Mouse (Mus musculus): ENCODE data around the gene Zfp365.

The Zfp365 gene

DNA sequence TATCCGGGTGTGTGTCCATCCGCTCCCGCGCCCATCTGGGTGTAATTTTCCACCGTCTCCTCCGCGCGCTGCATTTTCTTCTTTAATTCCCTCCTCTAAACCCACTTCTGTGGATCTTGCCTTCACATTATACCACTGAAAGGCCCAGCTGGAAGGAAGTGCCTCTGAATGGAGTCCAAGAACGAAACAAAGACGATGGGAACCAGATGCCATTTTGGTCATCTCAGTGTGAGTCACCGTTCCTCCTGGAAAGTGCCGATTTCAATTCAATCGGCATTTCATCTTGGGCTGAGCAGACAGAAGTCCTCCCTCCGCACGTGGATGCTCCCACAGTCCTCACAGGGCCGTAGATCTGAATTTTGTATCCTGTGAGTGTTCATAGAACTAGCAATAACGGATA, 76.0 kb downstream of the Zfp365 start:
- no peak for TF ChIP-seq GATA4 (IDR thresholded peaks at IDR 0.05; ENCODE audit: insufficient replicate concordance, low read length)

Measured in liver, adult (tissue).